Mouse (Mus musculus) lung, adult 2 months (tissue): Measurements from ENCODE around the gene Polr2b.

ENCODE experiments used
- CTCF ChIP-seq: fragments of 200-500 bp; IDR thresholded peaks from 2 replicates; pipeline ENCODE4 v1.5.1; 2011; ENCODE audit warnings: mild to moderate bottlenecking, low read length, control low read depth; ENCODE audit not compliant: insufficient read depth
- POLR2A ChIP-seq: fragments of 200-500 bp; IDR thresholded peaks from 2 replicates; pipeline ENCODE4 v1.6.1; 2011; ENCODE audit warnings: low read depth, mild to moderate bottlenecking, control low read depth, low read length, borderline replicate concordance; ENCODE audit errors: extremely low read depth

- TF ChIP-seq CTCF (no peak), POLR2A (no peak)
Observed at GRCm38 (mm10) chr5:77277204-77277603, 32.7 kb upstream of the Polr2b start.
